8 mouse cellular contexts compared by ENCODE assay signal in the genomic region with DNA sequence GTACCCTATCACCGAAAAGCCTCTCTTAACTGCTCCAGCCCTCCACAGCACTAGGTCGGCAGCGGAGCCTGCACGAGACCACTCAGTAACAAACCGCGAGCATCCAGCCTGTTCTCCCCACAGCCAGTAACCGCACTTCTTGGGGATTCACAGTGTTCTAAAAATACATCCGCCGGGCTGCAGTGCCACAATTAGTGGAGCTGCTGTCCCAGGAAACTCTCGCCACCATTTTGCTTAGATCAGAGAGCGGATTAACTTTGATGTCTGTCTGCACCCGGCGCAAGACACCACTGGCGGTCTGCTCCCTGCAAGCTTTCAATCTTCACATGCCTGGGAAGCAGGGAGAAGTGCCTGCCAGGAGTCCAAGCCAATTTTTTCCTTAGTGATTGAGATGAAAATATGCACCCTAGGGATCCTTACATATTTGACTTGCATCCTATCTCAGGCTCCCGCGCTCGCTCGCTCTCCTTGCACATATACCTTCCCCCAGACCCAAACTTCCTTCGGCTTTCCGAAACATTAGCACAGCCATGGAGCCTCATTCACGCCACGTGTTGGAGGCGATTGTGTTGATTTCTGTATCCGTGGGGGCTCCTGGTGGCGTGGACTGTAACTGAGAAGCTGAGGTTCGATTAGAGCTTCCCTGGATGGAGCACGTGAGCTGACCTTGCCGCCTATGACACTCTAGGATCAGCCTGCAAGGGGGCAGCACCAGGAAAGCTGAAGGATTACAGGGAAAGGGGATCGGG. TPM values are rescaled to one million over a fixed set of nuclear protein-coding genes. Genes with fewer than 3 reads are reported as not detected.
A peak's percentile ranks its signal among the peaks of the same experiment; 100 is the strongest.
DNase-seq lines count a peak whose midpoint lies in the region; ATAC-seq and TF ChIP-seq lines count a peak whose summit lies in the region.

No protein-coding gene starts in this region.

- H3K4me2 ChIP-seq in heart, embryonic 12.5 days = peak overlapping the region; percentile 72
- H3K4me2 ChIP-seq in hindbrain, embryonic 16.5 days (ENCODE audit: low read length) = peak overlapping the region; percentile 68
- H3K4me2 ChIP-seq in liver, postnatal 0 days (ENCODE audit: low read depth, low read length) = peak overlapping the region; percentile 63

- H3K4me3 ChIP-seq in heart, embryonic 12.5 days = peak overlapping the region; percentile 42
- peak overlapping the region; percentile 39 to 43; a peak in 3 of 4 replicates for H3K4me3 ChIP-seq in MEL (ENCODE audit: control insufficient read depth in 1 of 2, insufficient read depth in 1 of 2, low read depth in 2 of 2, low read length in 2 of 2)
- H3K4me3 ChIP-seq in embryonic facial prominence, embryonic 10.5 days = peak overlapping the region; percentile 56
- H3K4me3 ChIP-seq in hindbrain, embryonic 16.5 days (ENCODE audit: low read length) = peak overlapping the region; percentile 35
- peak overlapping the region; percentile 32 for H3K4me3 ChIP-seq in liver, postnatal 0 days (ENCODE audit: low read depth, low read length)

- TF ChIP-seq RAD21 in MEL (IDR thresholded peaks at IDR 0.05; ENCODE audit: low read depth, low read length) = no peak

- peaks cover 19% of the 10 kb centered on the region; the same call in 1 of the 2 replicates for H3K4me1 ChIP-seq in heart, embryonic 12.5 days (replicated peaks)
- H3K4me1 ChIP-seq in MEL (ENCODE audit: control insufficient read depth in 1 of 2, insufficient read depth in 2 of 2, low read length in 2 of 2) = no peaks in the 10 kb centered on the region
- H3K4me1 ChIP-seq in embryonic facial prominence, embryonic 10.5 days = peaks cover 26% of the 10 kb centered on the region
- H3K4me1 ChIP-seq in hindbrain, embryonic 16.5 days (ENCODE audit: control insufficient read depth, insufficient read depth, low read depth, low read length) = no peaks in the 10 kb centered on the region; the same call in 1 of the 2 replicates
- H3K4me1 ChIP-seq in liver, postnatal 0 days (ENCODE audit: insufficient read depth) = 0 out of 2 replicates have a peak, but pooled peaks cover 2% of the 10 kb centered on the region

- no peak for TF ChIP-seq EP300 in MEL (IDR thresholded peaks at IDR 0.05; ENCODE audit: low read depth in 1 of 2, low read length in 2 of 2)
- no peak for TF ChIP-seq EP300 in liver, postnatal 0 days (IDR thresholded peaks at IDR 0.05; ENCODE audit: low read depth)

- no peak for TF ChIP-seq POLR2A in MEL (IDR thresholded peaks at IDR 0.05; ENCODE audit: control insufficient read depth in 1 of 2, insufficient read depth in 1 of 2, low read depth in 1 of 2, low read length in 2 of 2, poor library complexity in 1 of 2)

- DNase-seq in heart, postnatal 4 days = no peak
- DNase-seq in MEL (ENCODE audit: low read depth, low spot score) = peak; percentile 19
- peak; percentile 59 for DNase-seq in embryonic facial prominence, embryonic 10.5 days (ENCODE audit: low spot score)
- no peak for DNase-seq in liver, postnatal 0 days
- peak; percentile 21 for DNase-seq in retina, postnatal 7 days (ENCODE audit: low read depth, low spot score)
- DNase-seq in ovary, adult 18-20 months (ENCODE audit: low spot score) = no peak

- 0 out of 2 replicates have a peak, but pooled peaks cover 5% of the 10 kb centered on the region for H3K27me3 ChIP-seq in heart, embryonic 12.5 days (replicated peaks)
- no peaks in the 10 kb centered on the region for H3K27me3 ChIP-seq in MEL (ENCODE audit: control insufficient read depth in 1 of 2, insufficient read depth in 2 of 2, low read length in 2 of 2)
- peaks cover 46% of the 10 kb centered on the region for H3K27me3 ChIP-seq in embryonic facial prominence, embryonic 10.5 days (replicated peaks; ENCODE audit: low read depth, poor library complexity, severe bottlenecking)
- H3K27me3 ChIP-seq in hindbrain, embryonic 16.5 days (replicated peaks; ENCODE audit: control insufficient read depth, insufficient read depth, low read length) = no peaks in the 10 kb centered on the region
- H3K27me3 ChIP-seq in liver, postnatal 0 days (ENCODE audit: insufficient read depth, low read length) = peaks cover 25% of the 10 kb centered on the region

- WGBS in heart, embryonic 12.5 days = under 1% methylated on average over 29 of the region's 29 CpGs
- 4% methylated on average over 29 of the region's 29 CpGs for WGBS in embryonic facial prominence, embryonic 10.5 days
- WGBS in hindbrain, embryonic 16.5 days = 4% methylated on average over 29 of the region's 29 CpGs
- WGBS in liver, postnatal 0 days (ENCODE audit: insufficient replicate concordance) = 4% methylated on average over 29 of the region's 29 CpGs

- peak overlapping the region; percentile 63 for H3K9ac ChIP-seq in heart, embryonic 12.5 days
- H3K9ac ChIP-seq in MEL (ENCODE audit: control insufficient read depth, low read depth, low read length, poor library complexity, severe bottlenecking) = peak overlapping the region; percentile 11; the same call in 1 of the 2 replicates
- H3K9ac ChIP-seq in hindbrain, embryonic 16.5 days (ENCODE audit: low read depth, low read length) = peak overlapping the region; percentile 42
- peak overlapping the region; percentile 26; the same call in 1 of the 2 replicates for H3K9ac ChIP-seq in liver, postnatal 0 days (replicated peaks)

- no peaks in the 10 kb centered on the region for H3K79me2 ChIP-seq in MEL (ENCODE audit: control insufficient read depth, insufficient read depth, low read length, poor library complexity)

- peak; percentile 53 for ATAC-seq in heart, embryonic 12.5 days (ENCODE audit: insufficient number of reproducible peaks, low FRiP score)
- ATAC-seq in hindbrain, embryonic 16.5 days = peak; percentile 67
- no peak for ATAC-seq in liver, postnatal 0 days

- no peaks in the 10 kb centered on the region for H3K36me3 ChIP-seq in heart, embryonic 12.5 days
- H3K36me3 ChIP-seq in MEL (ENCODE audit: control insufficient read depth in 1 of 2, insufficient read depth in 2 of 2, low read length in 2 of 2) = no peaks in the 10 kb centered on the region
- H3K36me3 ChIP-seq in embryonic facial prominence, embryonic 10.5 days (replicated peaks) = no peaks in the 10 kb centered on the region
- no peaks in the 10 kb centered on the region for H3K36me3 ChIP-seq in hindbrain, embryonic 16.5 days (ENCODE audit: control insufficient read depth, insufficient read depth, low read length)
- no peaks in the 10 kb centered on the region for H3K36me3 ChIP-seq in liver, postnatal 0 days (replicated peaks; ENCODE audit: insufficient read depth, low read length)

- no peak for TF ChIP-seq CTCF in MEL (IDR thresholded peaks at IDR 0.05 in 2 of 3, conservative IDR thresholded peaks at IDR 0.05 in 1 of 3; ENCODE audit: control insufficient read depth in 1 of 3, insufficient read depth in 1 of 3, low read depth in 2 of 3, low read length in 3 of 3, poor library complexity in 1 of 3, severe bottlenecking in 1 of 3)
- 0 out of 2 replicates have a peak, but pooled peaks have one; percentile 12 for TF ChIP-seq CTCF in liver, postnatal 0 days (IDR thresholded peaks at IDR 0.05; ENCODE audit: low read depth)

- 0 out of 2 replicates have a peak overlapping the region, but pooled peaks have one; percentile 18 for H3K27ac ChIP-seq in heart, embryonic 12.5 days (ENCODE audit: poor library complexity, severe bottlenecking)
- no peak overlapping the region for H3K27ac ChIP-seq in MEL (ENCODE audit: control insufficient read depth, low read depth, low read length)
- peak overlapping the region; percentile 67 for H3K27ac ChIP-seq in embryonic facial prominence, embryonic 10.5 days (replicated peaks)
- H3K27ac ChIP-seq in hindbrain, embryonic 16.5 days (ENCODE audit: low read depth, low read length) = no peak overlapping the region
- H3K27ac ChIP-seq in liver, postnatal 0 days (ENCODE audit: low read depth) = no peak overlapping the region

- H3K9me3 ChIP-seq in heart, embryonic 12.5 days (replicated peaks) = no peaks in the 10 kb centered on the region
- H3K9me3 ChIP-seq in MEL (replicated peaks; ENCODE audit: insufficient read depth, low read length) = no peaks in the 10 kb centered on the region
- no peaks in the 10 kb centered on the region for H3K9me3 ChIP-seq in embryonic facial prominence, embryonic 10.5 days
- H3K9me3 ChIP-seq in hindbrain, embryonic 16.5 days (ENCODE audit: control insufficient read depth, low read length) = no peaks in the 10 kb centered on the region
- no peaks in the 10 kb centered on the region for H3K9me3 ChIP-seq in liver, postnatal 0 days (ENCODE audit: low read length)

TF ChIP-seq in MEL, 35 proteins besides CTCF, POLR2A, EP300 and RAD21 (continues in another document):
- no peak for TF ChIP-seq ZMIZ1 (IDR thresholded peaks at IDR 0.05; ENCODE audit: low read depth, low read length)
- TF ChIP-seq TAL1 (IDR thresholded peaks at IDR 0.05; ENCODE audit: low read length) = no peak
- TF ChIP-seq E2F4 (IDR thresholded peaks at IDR 0.05; ENCODE audit: borderline replicate concordance, low read depth, low read length) = no peak
- no peak for TF ChIP-seq HCFC1 (IDR thresholded peaks at IDR 0.05; ENCODE audit: low read depth, low read length)
- TF ChIP-seq UBTF (IDR thresholded peaks at IDR 0.05; ENCODE audit: borderline replicate concordance, insufficient read depth, low read depth, low read length) = no peak
- TF ChIP-seq ZC3H11A (IDR thresholded peaks at IDR 0.05; ENCODE audit: low read depth, low read length) = no peak
- no peak for TF ChIP-seq NRF1 (IDR thresholded peaks at IDR 0.05; ENCODE audit: insufficient read depth, low read depth, low read length, poor library complexity, severe bottlenecking)

RNA-seq across cellular contexts. Expression of a gene that starts 8.7 kb away (rescaled TPM):
- polyA plus RNA-seq in heart, embryonic 12.5 days (2016; fragmentation: Nextera tagmentation; extraction: Ambion mirVana) = 141 and 153 TPM in 2 replicates
- 100 to 1,000 TPM in 1 of 2 experiments, 10 to 100 TPM in 1; 92.9 to 102 TPM for total RNA-seq in heart, postnatal 4 days (2021)
- total RNA-seq in MEL (2012; rRNA removed) = 54.5 and 56.6 TPM in 2 replicates
- 10 to 100 TPM in 1 of 2 experiments, not detected in 1; 57.7 TPM for polyA plus RNA-seq in MEL (2012; ENCODE audit: insufficient read depth in 1 of 2, insufficient read length in 2 of 2, low read depth in 1 of 2, low replicate concordance in 2 of 2, missing spikeins in 1 of 2)
- 53.2 and 57.7 TPM in 2 replicates for polyA plus RNA-seq in embryonic facial prominence, embryonic 10.5 days (2016; fragmentation: Nextera tagmentation; extraction: Ambion mirVana)
- polyA plus RNA-seq in hindbrain, embryonic 16.5 days (2015; fragmentation: Nextera tagmentation; extraction: Ambion mirVana) = 70.9 and 80.1 TPM in 2 replicates
- polyA plus RNA-seq in liver, postnatal 0 days (2015; fragmentation: Nextera tagmentation; extraction: Ambion mirVana) = 65.1 and 65.9 TPM in 2 replicates

RNA-seq across cellular contexts. Expression of a gene that starts 44.5 kb away (rescaled TPM):
- polyA plus RNA-seq in heart, embryonic 12.5 days (2016; fragmentation: Nextera tagmentation; extraction: Ambion mirVana) = 1.4 and 1.9 TPM in 2 replicates
- 1 to 10 TPM in 1 of 2 experiments, under 1 TPM in 1; 0.95 to 1.4 TPM for total RNA-seq in heart, postnatal 4 days (2021)
- total RNA-seq in MEL (2012; rRNA removed) = 0.03 TPM in 1 of 2 replicates, not detected in the other
- polyA plus RNA-seq in MEL (2012; ENCODE audit: insufficient read depth in 1 of 2, insufficient read length in 2 of 2, low read depth in 1 of 2, low replicate concordance in 2 of 2, missing spikeins in 1 of 2) = under 1 TPM in 1 of 2 experiments, not detected in 1; 0.01 TPM
- polyA plus RNA-seq in embryonic facial prominence, embryonic 10.5 days (2016; fragmentation: Nextera tagmentation; extraction: Ambion mirVana) = 1.5 and 1.6 TPM in 2 replicates
- 5.6 and 6.2 TPM in 2 replicates for polyA plus RNA-seq in hindbrain, embryonic 16.5 days (2015; fragmentation: Nextera tagmentation; extraction: Ambion mirVana)
- polyA plus RNA-seq in liver, postnatal 0 days (2015; fragmentation: Nextera tagmentation; extraction: Ambion mirVana) = 0.84 and 0.93 TPM in 2 replicates

Comparison
In these comparisons a context has a peak if more than half of its experiments do, and no peak if none do; other contexts are left out.
1. H3K27ac ChIP-seq: peak in heart, embryonic 12.5 days (single experiment) and embryonic facial prominence, embryonic 10.5 days (single experiment); none in MEL (single experiment), hindbrain, embryonic 16.5 days (single experiment) and liver, postnatal 0 days (single experiment).
2. H3K9ac ChIP-seq: peak in every context shown above with its lines; median percentile 63 in heart, embryonic 12.5 days; 42 in hindbrain, embryonic 16.5 days; 26 in liver, postnatal 0 days; 11 in MEL.
3. DNase-seq: peak in MEL (single experiment), embryonic facial prominence, embryonic 10.5 days (single experiment) and retina, postnatal 7 days (single experiment); none in heart, postnatal 4 days (single experiment), liver, postnatal 0 days (single experiment) and ovary, adult 18-20 months (single experiment).
4. Peak in every context shown above with its lines, with median percentiles within 50 percentile points of each other: H3K4me2 ChIP-seq and H3K4me3 ChIP-seq.